Mouse (Mus musculus) E14TG2a.4 (cell line): ENCODE results near the gene Dntt.

Experiments used
- CTCF ChIP-seq: conservative IDR thresholded peaks from 2 replicates; pipeline ENCODE4 v1.5.1; 2014; ENCODE audit warnings: low read length
- NANOG ChIP-seq: IDR thresholded peaks from 2 replicates; pipeline ENCODE4 v1.6.1; 2014; ENCODE audit warnings: borderline replicate concordance, low read length, mixed read lengths

- TF ChIP-seq CTCF (no peak), NANOG (no peak)
These were observed 57.2 kb downstream of the Dntt start for GRCm38 (mm10) chr19:41086289-41086688.
